Mouse (Mus musculus): ENCODE data around the gene Lta.
"Not testable (repeated sequence)": the region's sequence is repeated elsewhere in the genome, so short reads cannot be mapped to it uniquely, and the experiment has no call there.

Lta gene

GRCm38 (mm10) chr17:35239700-35240099 lies 34.5 kb upstream of the Lta start:
- no peak for DNase-seq (ENCODE audit: low spot score)

- DNase-seq (ENCODE audit: low spot score), result no peak
Observed at GRCm38 (mm10) chr17:35237504-35237903, 32.4 kb upstream of the Lta start.

- DNase-seq (ENCODE audit: low spot score), result no peak
Observed at GRCm38 (mm10) chr17:35236996-35237395, 31.8 kb upstream of the Lta start.

GRCm38 (mm10) chr17:35236390-35236746 lies 31.2 kb upstream of the Lta start:
- peak; percentile 98 for DNase-seq (ENCODE audit: low spot score)

GRCm38 (mm10) chr17:35235614-35236389 lies 30.7 kb upstream of the Lta start, which contains the start of gene Nfkbil1:
TSS of gene Nfkbil1 (minus strand) at chr17:35235792.
- peak; percentile 91 for DNase-seq (ENCODE audit: low spot score)

- peak; percentile 44 for DNase-seq (ENCODE audit: low spot score)
Observed at GRCm38 (mm10) chr17:35234903-35235302, 29.8 kb upstream of the Lta start.

GRCm38 (mm10) chr17:35234090-35234489 lies 28.9 kb upstream of the Lta start:
- DNase-seq (ENCODE audit: low spot score), result not testable (repeated sequence)

GRCm38 (mm10) chr17:35233114-35233980 lies 28.2 kb upstream of the Lta start, which contains the start of gene Atp6v1g2:
TSS of gene Atp6v1g2 (plus strand) at chr17:35233660.
- DNase-seq (ENCODE audit: low spot score), result no peak

- no peak for DNase-seq (ENCODE audit: low spot score)
Observed at GRCm38 (mm10) chr17:35232659-35233058, 27.5 kb upstream of the Lta start.

GRCm38 (mm10) chr17:35232043-35232442 lies 26.9 kb upstream of the Lta start:
- DNase-seq (ENCODE audit: low spot score), result peak; percentile 84

- DNase-seq (ENCODE audit: low spot score), result no peak
Observed at GRCm38 (mm10) chr17:35231022-35231421, 25.9 kb upstream of the Lta start.

GRCm38 (mm10) chr17:35226561-35227046 lies 21.5 kb upstream of the Lta start:
- DNase-seq (ENCODE audit: low spot score), result no peak

- no peak for DNase-seq (ENCODE audit: low spot score)
Observed at GRCm38 (mm10) chr17:35225456-35225855, 20.3 kb upstream of the Lta start.

- no peak for DNase-seq (ENCODE audit: low spot score)
Observed at GRCm38 (mm10) chr17:35224641-35225040, 19.5 kb upstream of the Lta start.

GRCm38 (mm10) chr17:35222299-35222698 lies 17.1 kb upstream of the Lta start:
- no peak for DNase-seq (ENCODE audit: low spot score)

- DNase-seq (ENCODE audit: low spot score), result no peak
Observed at GRCm38 (mm10) chr17:35220156-35220952, 15.2 kb upstream of the Lta start, which contains the start of gene Gm16181. TSS of gene Gm16181 (plus strand) at chr17:35220834.

- no peak for DNase-seq (ENCODE audit: low spot score)
Observed at GRCm38 (mm10) chr17:35219601-35220041, 14.5 kb upstream of the Lta start.

- no peak for DNase-seq (ENCODE audit: low spot score)
Observed at GRCm38 (mm10) chr17:35218516-35219193, 13.5 kb upstream of the Lta start.

GRCm38 (mm10) chr17:35213071-35213470 lies 7.9 kb upstream of the Lta start:
- DNase-seq (ENCODE audit: low spot score), result no peak

- no peak for DNase-seq (ENCODE audit: low spot score)
Observed at GRCm38 (mm10) chr17:35210593-35210992, 5.4 kb upstream of the Lta start.
